Mouse (Mus musculus): ENCODE data around the gene Gpc2. TPM values are rescaled to one million over a fixed set of nuclear protein-coding genes. Genes with fewer than 3 reads are reported as not detected.

The Gpc2 gene
- polyA plus RNA-seq, 1 experiment: 21.8 TPM

DNA sequence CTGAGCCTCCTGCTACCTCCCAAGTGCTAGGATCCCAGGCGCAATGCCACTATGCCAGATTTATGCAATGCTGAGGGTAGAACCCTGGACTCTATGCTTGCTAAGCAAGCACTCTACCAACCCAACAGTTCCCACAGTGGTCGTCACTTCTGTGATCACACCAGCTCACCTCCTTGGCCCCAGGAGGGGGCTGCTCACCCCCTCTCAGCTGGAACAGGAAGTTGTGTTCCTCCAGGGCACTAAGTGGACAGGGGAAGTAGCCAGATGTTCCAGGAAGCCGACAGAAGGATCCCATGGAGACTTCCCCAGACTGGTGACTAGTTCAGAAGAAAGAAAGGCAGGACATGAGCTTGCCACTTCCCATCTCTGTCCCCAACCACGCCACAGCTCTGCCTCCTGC lies 17.8 kb downstream of the Gpc2 start:
- DNase-seq (ENCODE audit: low spot score): no peak

DNA sequence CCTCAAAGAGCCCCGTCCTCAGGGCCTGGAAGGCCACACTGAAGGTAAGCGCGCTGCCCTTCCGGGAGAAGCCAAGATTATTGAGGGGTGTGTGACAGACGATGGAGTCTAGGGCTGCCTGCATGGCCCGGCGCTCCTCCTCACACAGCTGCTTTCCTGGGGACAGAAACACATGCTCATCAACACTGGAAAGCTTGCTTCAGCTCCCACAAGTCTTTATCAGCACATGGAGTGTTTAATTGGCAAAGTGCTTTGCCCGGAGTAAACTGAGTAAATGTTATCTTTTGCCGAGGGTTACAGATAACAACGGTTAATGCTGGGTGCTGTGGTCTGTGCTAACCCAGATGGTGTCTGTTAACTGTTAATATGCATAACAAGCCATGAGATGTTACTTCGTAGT lies 19.0 kb downstream of the Gpc2 start:
- DNase-seq (ENCODE audit: low spot score): no peak

DNA sequence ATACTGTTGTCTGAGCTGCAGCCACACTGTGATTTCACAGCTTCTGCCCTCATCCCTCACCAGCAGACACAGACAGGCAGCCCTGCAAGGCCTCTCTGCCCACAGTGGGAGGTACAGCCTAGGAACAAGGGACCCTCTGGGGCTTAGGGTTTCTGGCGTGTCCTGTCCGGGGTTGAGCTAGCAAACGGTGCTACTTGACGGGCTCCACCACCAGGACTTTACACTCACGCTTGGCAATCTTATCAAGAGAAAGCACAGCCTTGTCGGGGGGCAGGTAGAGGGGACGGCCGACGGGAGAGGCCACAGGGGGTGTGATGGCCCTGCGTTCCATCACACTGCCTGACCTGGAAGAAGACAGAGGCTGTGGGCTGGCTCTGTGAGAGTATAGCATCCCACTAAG lies 19.8 kb downstream of the Gpc2 start:
- DNase-seq (ENCODE audit: low spot score): no peak

DNA sequence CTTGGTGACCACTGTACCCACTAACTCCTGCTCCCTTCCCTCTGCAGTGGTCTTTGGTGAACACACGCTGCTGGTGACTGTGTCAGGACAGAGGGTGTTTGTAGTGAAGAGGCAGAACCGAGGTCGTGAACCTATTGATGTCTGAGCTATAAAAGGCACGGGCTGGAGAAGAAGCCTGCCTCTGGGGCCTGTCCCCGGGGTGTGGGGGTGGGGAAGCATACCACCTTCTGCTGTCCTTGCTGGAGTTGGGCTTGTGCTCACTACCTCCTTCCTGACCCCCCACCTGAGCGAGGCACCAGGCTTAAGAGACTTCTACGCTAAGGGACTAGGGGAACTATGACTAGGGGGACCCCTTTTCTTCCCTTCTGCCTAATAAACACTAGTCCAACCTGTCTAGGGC lies 20.8 kb downstream of the Gpc2 start:
- no peak for DNase-seq (ENCODE audit: low spot score)

DNA sequence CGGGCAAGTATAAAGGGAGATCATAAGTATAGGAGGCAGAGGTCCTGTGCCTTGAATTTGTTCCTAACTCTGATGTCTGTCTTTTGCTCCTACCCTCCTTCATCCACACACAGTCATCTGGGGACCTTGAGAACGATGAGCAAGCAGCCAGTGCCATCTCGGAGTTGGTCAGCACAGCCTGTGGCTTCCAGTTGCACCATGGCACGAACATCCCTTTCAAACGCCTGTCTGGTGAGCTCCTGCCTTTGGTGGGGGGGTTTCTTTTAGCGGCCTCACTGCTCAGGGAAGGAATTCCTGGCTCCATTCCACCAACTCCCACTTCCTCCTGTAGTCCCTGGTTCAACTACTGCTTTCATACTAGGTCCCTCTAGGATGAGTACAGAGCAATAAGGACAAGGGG lies 21.3 kb downstream of the Gpc2 start:
- DNase-seq (ENCODE audit: low spot score): no peak

DNA sequence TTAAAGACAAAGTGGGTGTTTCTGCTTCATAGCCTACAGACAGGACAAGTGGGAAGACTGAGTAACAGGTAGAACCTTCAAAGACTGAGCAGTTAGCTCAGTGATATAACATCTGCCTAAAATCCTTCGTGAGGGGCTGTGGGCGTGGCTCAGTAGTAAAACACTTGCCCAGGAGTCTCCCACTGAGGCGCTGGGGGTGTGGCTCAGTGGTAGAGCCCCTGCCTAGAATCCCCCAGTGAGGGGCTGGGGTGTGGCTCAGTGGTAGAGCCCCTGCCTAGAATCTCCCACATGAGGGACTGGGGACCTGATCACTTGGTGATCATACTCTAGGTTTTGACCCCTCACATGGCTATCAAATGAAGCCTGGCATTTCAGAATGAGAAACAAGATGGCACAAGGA lies 21.7 kb downstream of the Gpc2 start:
- no peak for DNase-seq (ENCODE audit: low spot score)

DNA sequence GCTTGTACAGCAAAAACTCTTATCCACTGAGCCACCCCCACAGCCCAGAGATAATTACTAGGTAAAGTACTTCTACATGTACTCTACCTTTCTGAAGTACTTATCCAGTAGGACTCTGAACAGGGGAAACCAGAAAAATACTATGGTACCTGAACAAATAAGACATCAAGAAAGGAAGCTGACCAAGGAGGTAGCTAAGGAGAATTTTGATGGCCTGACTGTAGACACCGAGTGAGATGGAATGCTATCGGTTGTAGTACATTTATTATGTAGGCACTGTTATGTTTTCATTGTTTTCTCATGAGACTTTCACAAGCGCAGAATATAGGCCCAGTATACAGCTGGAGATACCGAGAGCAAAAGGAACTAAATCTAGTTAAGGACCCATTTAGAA lies 22.2 kb downstream of the Gpc2 start:
- no peak for DNase-seq (ENCODE audit: low spot score)

DNA sequence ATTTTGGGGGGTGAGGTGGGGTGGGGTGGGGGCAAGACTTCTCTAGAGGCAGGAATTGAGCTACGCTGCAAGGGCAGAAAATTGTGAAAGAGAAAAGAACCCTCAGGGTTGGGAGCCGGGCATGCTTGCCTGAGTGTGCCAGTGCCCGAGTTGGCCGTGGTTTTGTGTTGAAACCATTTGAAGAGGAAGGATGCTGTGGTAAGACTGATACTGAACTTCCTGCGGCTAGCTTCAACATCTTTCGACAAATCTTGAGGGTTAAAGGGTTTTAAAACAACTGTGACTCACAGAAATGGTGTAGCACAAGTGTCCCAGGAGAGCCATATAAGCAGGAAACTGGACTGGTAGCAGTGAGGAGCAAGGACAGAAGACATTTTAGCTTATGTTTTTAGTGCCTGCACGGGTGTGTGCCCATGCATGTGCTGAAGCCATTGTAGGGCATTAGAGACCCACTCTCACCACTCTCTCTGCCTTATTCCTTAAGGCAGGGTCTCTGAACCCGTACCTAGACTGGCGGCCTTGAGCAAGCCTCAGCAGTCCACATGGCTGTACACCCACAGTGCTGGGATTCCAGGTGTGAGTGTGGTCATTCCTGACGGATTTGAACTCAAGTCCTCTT lies 22.7 kb downstream of the Gpc2 start:
- no peak for DNase-seq (ENCODE audit: low spot score)

DNA sequence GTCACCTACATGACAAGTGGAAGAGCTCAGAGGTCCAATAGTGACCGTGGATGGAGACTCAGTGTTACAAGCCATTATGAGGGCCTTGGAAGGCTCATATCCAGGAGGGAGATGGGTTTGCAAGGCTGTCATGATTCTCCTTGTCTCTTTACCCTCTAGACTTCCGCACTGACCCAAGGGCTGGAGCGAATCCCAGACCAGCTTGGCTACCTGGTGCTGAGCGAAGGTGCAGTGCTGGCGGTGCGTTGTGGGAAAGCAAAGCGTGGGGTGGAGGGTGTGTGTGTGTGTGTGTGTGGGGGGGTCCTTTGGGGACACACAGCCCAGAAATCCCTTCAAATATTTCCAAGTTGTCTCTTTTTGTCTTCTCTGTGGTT lies 23.7 kb downstream of the Gpc2 start:
- DNase-seq (ENCODE audit: low spot score): no peak

DNA sequence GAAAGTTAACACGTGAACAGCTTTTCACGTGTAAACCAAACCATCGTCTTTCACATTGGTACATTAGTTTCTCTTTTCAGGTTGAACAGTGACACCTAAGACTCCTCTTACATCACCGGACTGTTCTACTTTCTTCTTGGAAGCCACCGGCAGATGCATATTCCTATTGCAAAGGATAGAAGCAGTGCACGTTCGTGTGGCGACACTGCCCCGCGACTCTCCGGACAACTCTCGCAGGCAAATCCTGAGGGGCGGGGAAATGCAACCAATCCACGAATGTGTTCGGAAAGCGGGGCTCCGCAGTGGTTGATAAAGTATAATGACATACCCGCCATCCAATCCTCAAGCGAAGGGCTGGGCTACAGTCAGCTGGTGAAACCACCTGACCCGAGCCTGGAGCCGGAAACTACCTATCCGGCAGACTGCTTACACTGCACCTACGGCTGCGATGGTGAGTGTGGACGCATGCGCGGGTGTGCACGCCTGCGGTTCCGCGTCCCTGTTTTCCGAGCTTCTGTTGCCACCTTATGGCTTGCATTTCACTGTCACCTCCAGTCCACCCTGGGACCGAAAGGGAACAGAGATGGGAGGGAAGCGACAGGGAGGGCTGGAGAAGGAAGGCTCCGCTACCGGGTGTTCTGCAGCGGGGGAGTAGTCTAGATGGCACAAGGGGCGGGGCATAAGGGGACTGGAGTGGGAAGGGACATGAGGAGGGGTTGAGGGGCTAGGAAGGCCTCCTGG lies 24.3 kb downstream of the Gpc2 start, which contains the start of gene Lamtor4:
Gene Lamtor4 (plus strand): TSS at position 130 of the 741 bp plus-strand sequence.
- peak; percentile 81 for DNase-seq (ENCODE audit: low spot score)

DNA sequence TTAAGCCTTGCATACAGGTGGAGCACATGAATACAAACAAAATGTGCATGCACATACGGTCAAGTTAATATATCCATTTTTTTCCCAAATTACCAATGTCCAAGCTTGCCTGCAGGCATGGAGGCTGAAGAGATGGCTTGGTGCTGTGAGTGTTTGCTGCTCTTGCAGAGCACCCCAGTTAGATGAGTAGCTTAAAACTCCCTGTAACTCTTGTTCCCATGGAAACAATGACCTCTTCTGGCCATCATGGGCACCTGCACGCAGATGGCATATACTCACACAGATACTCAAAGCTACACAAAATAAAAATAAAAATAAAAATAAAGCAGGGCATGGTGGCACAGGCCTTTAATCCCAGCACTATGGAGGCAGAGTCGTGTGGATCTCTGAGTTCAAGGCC lies 26.7 kb downstream of the Gpc2 start:
- DNase-seq (ENCODE audit: low spot score): no peak

DNA sequence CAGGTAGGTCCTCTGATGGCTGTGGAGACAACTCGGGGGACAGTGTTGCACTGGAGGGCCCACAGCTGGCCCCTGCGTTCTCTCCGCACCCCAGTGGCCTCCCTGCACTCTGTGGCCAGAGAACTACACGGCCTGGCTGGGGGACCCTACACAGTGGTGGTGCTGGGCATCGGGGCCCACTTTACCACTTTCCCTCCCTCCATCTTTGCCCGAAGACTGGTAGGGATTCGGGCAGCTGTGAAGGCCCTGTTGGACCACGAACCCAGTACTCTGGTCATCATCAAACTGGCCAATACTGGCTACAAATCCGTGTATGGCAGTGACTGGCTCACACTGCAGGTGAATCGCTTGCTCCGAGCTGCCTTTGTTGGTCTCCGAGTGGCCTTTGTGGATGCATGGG lies 28.7 kb downstream of the Gpc2 start:
- no peak for DNase-seq (ENCODE audit: low spot score)

DNA sequence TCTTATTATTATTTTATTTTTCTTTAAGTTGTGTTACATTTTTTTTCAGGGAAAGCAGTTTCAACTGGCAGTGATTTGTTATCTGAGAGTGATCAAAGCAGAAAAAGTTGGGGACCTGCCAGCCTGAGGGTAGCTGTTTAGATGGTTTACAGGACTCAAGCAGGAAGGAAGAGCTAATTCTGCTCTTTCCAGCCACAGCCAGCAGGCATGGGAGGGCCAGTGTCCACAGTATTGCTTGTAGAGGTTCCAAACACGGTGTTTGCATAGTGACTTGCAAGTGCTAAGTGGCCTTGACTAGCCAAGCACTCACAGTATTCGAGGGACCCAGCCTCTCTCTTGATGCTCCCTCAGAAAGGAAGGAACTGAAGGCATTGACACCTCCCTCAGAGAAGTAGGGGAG lies 38.3 kb downstream of the Gpc2 start:
- DNase-seq (ENCODE audit: low spot score): no peak

DNA sequence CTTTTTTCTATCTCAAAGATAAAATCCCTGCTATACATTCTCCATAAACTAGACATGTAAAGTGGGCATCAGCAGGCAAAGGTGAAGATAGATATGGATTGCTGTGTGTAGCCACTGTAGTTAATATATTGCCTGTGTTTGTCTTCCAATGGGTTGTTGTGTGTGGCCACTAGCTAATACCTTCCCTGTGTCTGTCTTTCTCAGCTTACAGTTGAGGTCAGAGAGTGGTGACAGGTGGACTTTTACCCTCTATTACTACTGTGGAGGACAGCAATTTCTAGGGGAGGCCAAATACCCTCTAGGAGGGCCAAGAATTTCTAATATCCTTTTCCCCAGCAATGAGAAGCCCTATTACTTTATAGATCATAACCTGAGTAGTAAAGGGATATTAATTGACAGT lies 45.6 kb downstream of the Gpc2 start:
- DNase-seq (ENCODE audit: low spot score): no peak

DNA sequence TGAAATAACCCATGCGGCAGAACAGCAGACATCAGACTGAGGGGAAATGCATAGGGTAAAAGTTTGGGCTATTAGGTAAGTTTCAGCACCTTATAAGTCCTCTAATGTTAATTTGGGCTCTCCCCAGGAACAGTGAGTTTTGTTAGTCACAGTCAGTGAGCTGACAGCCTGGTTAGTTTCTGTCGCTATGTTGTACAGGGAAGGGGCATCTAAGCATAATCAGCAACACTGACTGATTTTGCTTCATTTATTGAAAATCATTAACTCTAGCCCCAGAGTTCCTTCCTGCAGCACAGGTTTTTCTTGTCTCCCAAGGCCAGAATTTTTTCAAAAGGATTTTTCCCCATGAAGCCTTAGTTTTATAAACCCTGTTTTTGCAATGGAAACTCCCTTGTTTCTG lies 46.0 kb downstream of the Gpc2 start:
- no peak for DNase-seq (ENCODE audit: low spot score)

DNA sequence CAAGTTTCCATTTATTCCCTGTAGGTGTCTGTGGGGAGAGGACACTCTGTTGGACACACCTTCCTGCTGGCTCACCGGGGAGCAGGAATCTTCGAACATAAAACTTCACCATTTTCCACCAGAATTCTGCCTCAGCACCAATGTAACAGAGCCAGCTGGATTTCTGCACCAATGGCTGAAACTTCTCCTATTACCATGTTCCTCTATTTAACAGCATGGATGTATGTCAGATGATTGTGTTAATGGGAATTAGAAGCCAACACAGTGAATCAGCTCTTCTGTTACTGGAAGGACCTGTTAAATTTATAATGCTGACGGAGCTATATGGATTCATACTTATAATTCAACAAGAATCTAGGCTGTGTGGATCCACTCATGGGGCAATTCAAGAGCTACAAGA lies 50.3 kb downstream of the Gpc2 start:
- DNase-seq (ENCODE audit: low spot score): no peak

DNA sequence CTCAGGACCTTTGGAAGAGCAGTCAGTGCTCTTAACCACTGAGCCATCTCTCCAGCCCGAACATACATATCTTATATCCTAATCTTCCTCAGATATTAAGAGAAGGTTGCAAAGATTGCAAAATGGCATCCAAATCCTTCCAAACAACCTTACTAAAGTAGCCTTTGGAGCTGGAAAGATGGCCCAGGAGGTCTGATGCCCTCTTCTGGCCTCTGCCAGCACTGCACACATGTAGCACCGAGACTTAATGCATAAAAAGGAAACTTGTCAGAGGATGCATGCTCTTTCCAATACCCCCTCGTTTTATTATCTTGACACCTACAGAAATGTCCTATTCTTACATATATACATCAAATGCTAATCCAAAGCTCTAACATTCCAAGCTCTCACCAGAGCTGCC lies 51.8 kb downstream of the Gpc2 start:
- DNase-seq (ENCODE audit: low spot score): no peak

DNA sequence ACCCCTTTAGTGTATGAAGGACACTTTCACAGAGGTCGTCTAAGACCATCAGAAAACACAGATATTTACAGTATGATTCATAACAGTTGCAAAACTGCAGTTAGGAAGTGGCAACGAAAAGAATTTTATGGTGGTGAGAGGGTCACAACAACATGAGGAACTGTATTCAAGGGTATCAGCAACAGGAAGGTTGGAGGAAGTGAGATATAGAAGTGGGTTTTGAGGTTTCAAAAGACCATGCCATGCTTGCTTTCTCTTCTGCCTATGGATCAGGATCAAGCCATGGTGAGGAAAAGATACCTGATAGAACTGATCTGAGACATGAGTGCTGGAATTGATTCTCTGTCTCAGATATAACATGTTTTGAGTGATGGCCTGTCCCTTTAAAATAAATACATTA lies 52.4 kb downstream of the Gpc2 start:
- no peak for DNase-seq (ENCODE audit: low spot score)

DNA sequence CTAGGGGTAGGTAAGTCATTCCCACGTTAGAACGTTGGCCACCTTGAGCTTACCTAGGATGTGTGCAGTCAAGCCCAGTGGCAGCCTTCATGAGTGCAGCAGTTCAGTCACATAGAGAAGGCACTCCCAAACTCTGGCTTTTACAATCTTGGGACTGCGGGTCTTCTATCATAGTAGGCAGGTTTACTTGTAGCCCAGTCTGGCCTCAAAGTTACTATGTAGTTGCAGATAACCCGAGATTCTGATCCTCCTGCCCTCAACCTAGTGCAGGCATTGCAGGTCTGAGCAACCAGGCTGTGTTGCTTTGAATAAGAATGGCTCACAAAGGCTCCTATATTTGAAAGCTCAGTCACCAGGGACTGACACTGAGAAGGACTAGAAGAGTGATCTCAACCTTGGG lies 53.3 kb downstream of the Gpc2 start:
- no peak for DNase-seq (ENCODE audit: low spot score)

DNA sequence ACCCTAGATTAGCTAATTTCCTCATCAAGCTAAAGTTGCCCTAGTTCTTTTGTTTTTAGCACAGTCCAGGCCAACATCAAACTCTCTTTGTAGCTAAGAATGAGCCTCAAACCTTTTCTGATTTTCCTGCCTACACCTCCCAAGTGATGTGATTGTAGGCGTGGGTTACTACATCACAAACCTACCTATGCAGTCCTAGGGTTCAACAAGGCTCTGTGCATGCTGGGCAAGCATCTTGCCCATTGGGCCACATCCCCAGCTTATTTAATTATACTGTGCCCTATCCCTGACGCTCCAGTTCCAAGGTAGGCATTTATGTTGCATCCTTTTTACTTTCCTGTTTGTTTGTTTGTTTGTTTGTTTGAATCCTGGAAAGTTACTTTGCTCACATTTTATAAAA lies 54.1 kb downstream of the Gpc2 start, which contains the start of gene Nxpe5:
Gene Nxpe5 (plus strand): TSS at position 199 of the 400 bp plus-strand sequence.
- DNase-seq (ENCODE audit: low spot score): no peak

Measured in urinary bladder, adult 2 months (tissue).